Mouse (Mus musculus) frontal cortex, postnatal 25 days (tissue): ENCODE data around the gene Mapt.

ENCODE experiments used
- DNase-seq, 2 experiments: peaks; one replicate each; pipeline ENCODE4 v3.0.0; 2022; ENCODE audit warnings: low spot score in 2 of 2

Gene Mapt

GRCm38 (mm10) chr11:104376291-104376690 lies 145.1 kb downstream of the Mapt start:
- no peak for DNase-seq

- DNase-seq = no peak
Measured at GRCm38 (mm10) chr11:104379635-104380034, 148.4 kb downstream of the Mapt start.
